Mouse (Mus musculus) frontal cortex, postnatal 25 days (tissue): Measurements from ENCODE around the gene U2af1.
"Not testable (repeated sequence)": the region's sequence is repeated elsewhere in the genome, so short reads cannot be mapped to it uniquely, and the experiment has no call there.

ENCODE experiments used
- DNase-seq, 2 experiments: peaks; one replicate each; pipeline ENCODE4 v3.0.0; 2022; ENCODE audit warnings: low spot score in 2 of 2

U2af1 gene

GRCm38 (mm10) chr17:31613086-31613755 is 45.5 kb downstream of the U2af1 start:
- DNase-seq = no peak

GRCm38 (mm10) chr17:31609895-31610294 is 48.8 kb downstream of the U2af1 start:
- no peak for DNase-seq

DNA sequence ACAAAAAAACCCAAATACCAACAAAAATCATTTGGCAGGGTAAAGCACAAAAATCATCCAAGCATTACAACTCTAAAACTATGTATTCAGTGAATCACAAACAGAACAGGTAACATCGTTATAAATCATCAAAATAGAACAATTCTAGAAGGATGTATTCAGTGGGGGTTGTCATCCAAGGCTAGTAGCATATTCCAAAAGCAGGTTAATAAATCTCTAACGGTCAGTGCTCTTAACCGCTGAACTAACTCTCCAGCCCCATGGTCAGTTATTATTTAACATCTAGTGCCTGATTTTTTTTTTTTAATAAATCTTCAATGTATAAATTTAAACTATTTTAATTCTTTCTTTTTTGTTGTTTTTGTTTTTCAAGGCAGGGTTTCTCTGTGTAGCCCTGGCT is 49.5 kb downstream of the U2af1 start:
- not testable (repeated sequence) for DNase-seq

DNA sequence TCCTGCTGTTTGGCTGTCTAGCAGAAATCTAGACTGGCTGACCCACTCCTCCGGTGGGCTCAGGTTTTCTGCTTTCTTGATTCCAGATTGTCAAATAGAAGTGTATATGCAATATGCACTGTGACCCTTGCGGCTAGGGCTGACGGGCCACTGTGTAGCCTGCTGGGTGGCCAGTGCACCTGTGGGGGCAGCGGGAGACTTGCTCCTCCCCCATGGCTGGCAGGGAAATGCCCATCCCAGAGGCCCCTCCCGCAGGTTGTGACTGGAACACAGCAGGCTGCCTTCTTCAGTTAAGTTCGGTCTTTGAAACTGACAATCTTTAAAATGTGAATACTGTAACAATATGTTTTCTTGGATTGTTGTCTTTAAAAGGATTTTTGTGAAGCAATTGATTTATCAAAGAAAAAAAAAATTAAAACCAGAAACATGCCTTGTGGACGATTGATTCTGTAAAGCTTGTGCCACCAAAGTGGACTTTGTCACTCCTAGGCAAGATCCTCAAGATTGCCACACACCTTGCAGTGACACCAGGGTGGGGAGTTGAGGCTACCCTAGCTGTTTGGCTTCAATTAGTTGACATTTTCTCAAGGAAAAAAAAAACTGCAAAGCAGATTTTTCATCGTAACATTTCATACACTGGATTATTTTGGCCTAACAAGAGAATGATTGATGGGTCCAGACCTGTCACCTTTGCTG is 51.3 kb downstream of the U2af1 start:
- no peak for DNase-seq

DNA sequence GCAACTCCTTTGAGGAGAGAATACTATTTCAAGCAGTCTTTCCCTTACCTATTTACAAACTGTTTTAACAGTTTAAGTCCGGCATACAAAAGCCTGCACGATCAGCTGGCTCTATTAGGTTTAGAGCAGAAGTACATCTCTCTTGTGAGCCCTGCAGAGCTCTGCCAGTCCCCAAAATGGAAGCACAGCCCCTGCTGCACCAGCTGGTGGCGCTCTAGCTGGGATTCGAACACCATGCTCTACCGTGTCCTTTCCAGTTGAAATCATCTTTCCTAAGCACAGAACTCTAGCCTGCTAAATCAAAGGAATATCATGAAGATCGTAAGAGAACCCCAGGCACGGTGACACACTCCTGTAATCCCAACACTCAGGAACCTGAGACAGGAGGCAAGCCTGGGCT is 52.3 kb downstream of the U2af1 start:
- no peak for DNase-seq

GRCm38 (mm10) chr17:31598593-31598992 is 60.1 kb downstream of the U2af1 start:
- DNase-seq = no peak

- no peak for DNase-seq
These were observed 60.7 kb downstream of the U2af1 start for GRCm38 (mm10) chr17:31597957-31598356.
